In genomic region chr6:72153455-72153854, GRCm38 (mm10) we compare ENCODE assay signal across 12 mouse cellular contexts. TPM values are rescaled to one million over a fixed set of nuclear protein-coding genes. Genes with fewer than 3 reads are reported as not detected.
DNase-seq lines count a peak whose midpoint lies in the region; ATAC-seq and TF ChIP-seq lines count a peak whose summit lies in the region.
"Had no signal": no experiment of that assay in that cellular context is flagged by ENCODE, and none has a peak within 500 bp of the region (broad histone marks: within the 10 kb centered on the region; RNA-seq: fewer than 3 reads in every experiment).

No protein-coding gene starts in this region.

- peak; percentile 18 for DNase-seq in CD4-positive, CD25-positive, alpha-beta regulatory T cell, adult 2 months (ENCODE audit: low read depth, low spot score)
- peak; percentile 27 to 37 for DNase-seq in lung, postnatal 4 days
- no peak for DNase-seq in lung, adult 2 months
- DNase-seq in testis, postnatal 14 days (ENCODE audit: low spot score) = no peak
- DNase-seq in frontal cortex, postnatal 36 days (ENCODE audit: low spot score in 2 of 2) = no peak
- no peak for DNase-seq in layer of hippocampus, adult 9-10 months (ENCODE audit: low spot score)
- DNase-seq: kidney, postnatal 10 days had no signal

- ATAC-seq in CD4-positive, CD25-positive, alpha-beta regulatory T cell, adult 4 months = no peak
- peak; percentile 77; the same call in 1 of the 2 replicates for ATAC-seq in neutrophil, adult 5-6 weeks (ENCODE audit: extremely low read depth, insufficient number of reproducible peaks, low FRiP score, poor library complexity, severe bottlenecking)
- ATAC-seq: forebrain, embryonic 15.5 days; Patski had no signal

- WGBS in lung, adult 2 months = 69% methylated on average over 11 of the region's 11 CpGs

- H3K4me1 ChIP-seq in lung, adult 2 months (ENCODE audit: control insufficient read depth, insufficient read depth, low read length) = no peaks in the 10 kb centered on the region
- H3K4me1 ChIP-seq: forebrain, embryonic 15.5 days; lung, embryonic 15.5 days had no signal

- no peak for TF ChIP-seq POLR2A in lung, adult 2 months (IDR thresholded peaks at IDR 0.05; ENCODE audit: borderline replicate concordance, extremely low read depth, low read depth, low read length)

- no peak for TF ChIP-seq CTCF in lung, adult 2 months (IDR thresholded peaks at IDR 0.05; ENCODE audit: insufficient read depth, low read length)

- no peak overlapping the region for H3K4me3 ChIP-seq in lung, adult 2 months (replicated peaks; ENCODE audit: extremely low read depth, low read depth, low read length)
- H3K4me3 ChIP-seq: forebrain, embryonic 15.5 days; lung, embryonic 15.5 days had no signal

RNA-seq across cellular contexts. Expression of gene St3gal5, which starts 56.1 kb away (rescaled TPM):
- polyA plus RNA-seq in CD4-positive, CD25-positive, alpha-beta regulatory T cell, adult 4 months (2017; shearing (Covaris generic)) = 1 to 10 TPM in 1 of 2 experiments, under 1 TPM in 1; 0.66 to 1.1 TPM
- polyA plus RNA-seq in lung, adult 2 months (2012; rRNA removed) = 26.7 and 28.3 TPM in 2 replicates
- 36.4 and 46.4 TPM in 2 replicates for total RNA-seq in neutrophil, adult 5-6 weeks (2017)

Comparison
In these comparisons a context has a peak if more than half of its experiments do, and no peak if none do; other contexts are left out.
1. DNase-seq: peak in CD4-positive, CD25-positive, alpha-beta regulatory T cell, adult 2 months (single experiment) and lung, postnatal 4 days (2 of 2); none in lung, adult 2 months (single experiment), testis, postnatal 14 days (single experiment), frontal cortex, postnatal 36 days (0 of 2) and layer of hippocampus, adult 9-10 months (single experiment).
2. RNA of gene St3gal5, which starts 56.1 kb away (polyA plus RNA-seq): 26.7 to 28.3 TPM in lung, adult 2 months; 0.66 to 1.1 TPM in CD4-positive, CD25-positive, alpha-beta regulatory T cell, adult 4 months; every median in the first group is over 10 times any median in the second.